Mouse (Mus musculus) hindlimb bud, embryonic 11.5 days (tissue): Measurements from ENCODE around the gene Slc12a6.
A peak's percentile ranks its signal among the peaks of the same experiment; 100 is the strongest.
"Not testable (repeated sequence)": the region's sequence is repeated elsewhere in the genome, so short reads cannot be mapped to it uniquely, and the experiment has no call there.

Experiments used
- DNase-seq: peaks from one replicate; pipeline ENCODE4 v3.0.0-alpha.2; 2012; ENCODE audit warnings: low read depth, low spot score; ENCODE audit errors: extremely low spot score

Gene Slc12a6

DNA sequence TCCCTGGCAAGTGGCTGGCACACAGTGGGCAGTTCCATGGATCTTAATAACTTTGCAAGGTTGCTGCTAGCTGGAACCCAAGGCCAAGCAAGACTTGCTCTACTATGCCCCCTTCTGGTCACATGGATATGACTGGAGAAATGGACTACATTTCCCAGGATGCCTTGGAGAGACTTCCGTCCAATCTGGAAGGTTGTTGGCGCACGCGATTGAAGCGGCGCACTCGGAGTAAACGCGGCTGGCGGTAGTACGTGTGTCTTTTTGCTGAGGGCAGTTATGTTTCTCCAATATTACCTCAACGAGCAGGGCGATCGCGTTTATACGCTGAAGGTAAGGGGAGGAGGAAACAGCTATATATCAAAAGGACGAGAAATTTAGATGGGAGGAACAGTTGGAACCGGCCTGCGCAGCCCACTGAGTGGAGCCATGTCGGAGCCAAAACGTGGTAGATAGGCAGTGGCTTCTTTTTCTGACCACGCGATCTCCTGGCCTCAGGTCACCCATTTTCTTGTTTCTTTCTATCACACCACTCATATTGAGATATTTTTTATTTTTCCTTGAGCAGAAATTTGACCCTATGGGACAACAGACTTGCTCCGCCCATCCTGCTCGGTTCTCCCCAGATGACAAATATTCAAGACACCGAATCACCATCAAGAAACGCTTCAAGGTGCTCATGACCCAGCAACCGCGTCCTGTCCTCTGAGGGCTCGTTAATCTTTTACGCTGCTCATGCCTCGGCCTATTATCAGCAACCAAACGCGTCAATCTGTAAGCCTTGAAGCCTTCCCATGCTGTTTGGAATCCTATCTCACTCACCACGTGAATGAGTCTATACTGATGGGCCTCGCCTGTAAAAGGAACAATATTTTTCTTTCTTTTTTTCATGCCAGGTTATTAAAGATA is 3.6 kb upstream of the Slc12a6 start, which contains the start of gene Nop10:
Nop10 (plus strand) TSS at position 179 of the 906 bp plus-strand sequence.
- peak; percentile 96 for DNase-seq

GRCm38 (mm10) chr2:112262779-112263295 is 2.8 kb upstream of the Slc12a6 start:
- no peak for DNase-seq

DNA sequence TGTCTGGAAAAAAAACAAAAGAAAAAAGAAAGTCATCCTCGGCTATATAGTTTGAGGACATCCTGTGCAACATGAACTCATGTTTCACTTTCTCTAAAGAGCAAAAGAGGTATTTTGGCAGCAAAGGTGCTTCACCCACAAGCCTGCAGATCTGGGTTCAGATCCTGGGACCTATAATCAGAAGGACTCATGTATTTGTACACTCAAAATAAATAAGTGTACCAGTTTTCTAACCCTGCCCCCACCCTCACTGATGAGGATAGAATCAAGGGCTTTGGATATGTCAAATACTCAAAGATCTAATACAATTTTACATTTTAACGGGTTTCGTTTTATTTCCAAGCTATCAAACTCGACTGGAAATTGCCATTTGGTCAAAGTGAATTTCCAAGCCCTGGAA is 1.3 kb upstream of the Slc12a6 start:
- no peak for DNase-seq

- DNase-seq: no peak
Measured at GRCm38 (mm10) chr2:112266242-112266592, 592 bp downstream of the Slc12a6 start, which contains the start of gene Gm21985. Gene Gm21985, plus strand, starts transcription at chr2:112266314.

GRCm38 (mm10) chr2:112266780-112267179 is 1.2 kb downstream of the Slc12a6 start:
- DNase-seq: no peak

GRCm38 (mm10) chr2:112267547-112268269 is 2.1 kb downstream of the Slc12a6 start:
- DNase-seq: no peak

- no peak for DNase-seq
Measured at GRCm38 (mm10) chr2:112270011-112270410, 4.4 kb downstream of the Slc12a6 start.

GRCm38 (mm10) chr2:112272909-112273308 is 7.3 kb downstream of the Slc12a6 start:
- DNase-seq: no peak

- no peak for DNase-seq
Measured at GRCm38 (mm10) chr2:112273474-112273873, 7.8 kb downstream of the Slc12a6 start.

- DNase-seq: no peak
Measured at GRCm38 (mm10) chr2:112276870-112277269, 11.2 kb downstream of the Slc12a6 start.

DNA sequence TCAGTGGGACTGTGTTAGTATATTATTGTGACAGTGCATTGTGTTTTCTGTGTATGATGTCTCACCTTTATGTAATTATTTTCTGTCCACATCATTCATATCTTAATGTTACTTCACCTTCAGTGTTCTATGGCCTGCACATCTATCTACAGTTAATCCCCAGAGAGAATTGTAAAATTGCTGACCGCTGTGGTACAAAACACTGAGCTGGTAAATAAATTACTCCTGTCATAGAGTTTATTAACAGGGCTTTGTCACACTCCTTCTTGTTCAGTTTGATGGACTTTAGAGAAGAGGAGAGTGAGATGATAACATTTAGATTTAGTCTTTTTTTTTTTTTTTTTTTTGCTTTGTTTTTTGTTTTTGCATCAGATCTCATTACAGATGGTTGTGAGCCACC is 17.2 kb downstream of the Slc12a6 start:
- no peak for DNase-seq

GRCm38 (mm10) chr2:112284363-112285030 is 18.9 kb downstream of the Slc12a6 start:
- no peak for DNase-seq

- DNase-seq: no peak
Measured at GRCm38 (mm10) chr2:112285031-112285390, 19.4 kb downstream of the Slc12a6 start.

GRCm38 (mm10) chr2:112286062-112286461 is 20.4 kb downstream of the Slc12a6 start:
- DNase-seq: not testable (repeated sequence)

- no peak for DNase-seq
Measured at GRCm38 (mm10) chr2:112287059-112287458, 21.4 kb downstream of the Slc12a6 start.

DNA sequence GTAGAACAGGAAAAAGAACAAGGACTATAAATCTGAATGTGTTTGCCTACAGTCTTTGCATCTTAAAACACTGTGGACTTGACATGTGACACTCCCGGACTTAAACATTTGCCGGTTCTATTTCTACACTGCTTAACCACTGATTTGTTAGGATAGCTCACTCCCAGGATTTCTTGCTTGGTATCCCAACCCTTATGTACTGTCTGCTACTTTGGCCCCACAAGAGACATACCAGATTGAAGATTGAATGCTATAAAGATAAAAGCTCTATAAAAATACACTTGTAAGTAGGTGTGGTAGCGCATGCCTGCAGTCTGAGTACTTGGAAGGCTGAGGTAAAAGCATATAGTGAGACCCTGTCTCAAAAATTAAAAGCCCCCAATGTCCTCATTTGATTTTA is 23.9 kb downstream of the Slc12a6 start:
- DNase-seq: no peak

DNA sequence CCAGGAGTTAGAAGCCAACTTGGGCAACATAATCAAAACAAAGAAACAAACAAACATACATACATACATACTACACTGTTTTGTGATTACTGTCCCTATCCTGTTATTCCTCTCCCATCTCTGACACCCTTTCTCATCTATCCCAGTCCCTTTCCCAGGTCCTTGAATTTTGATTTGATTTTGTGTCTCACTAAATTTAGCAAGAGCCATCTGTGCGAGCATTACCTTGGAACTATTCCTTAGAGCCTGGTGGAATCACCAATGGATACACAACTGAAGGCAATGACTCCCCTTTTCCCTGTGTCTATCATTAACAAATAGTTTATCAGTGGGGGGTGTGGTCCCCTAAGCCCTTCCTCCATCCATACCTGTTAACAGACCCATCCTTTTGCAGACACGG is 27.2 kb downstream of the Slc12a6 start:
- DNase-seq: no peak

DNA sequence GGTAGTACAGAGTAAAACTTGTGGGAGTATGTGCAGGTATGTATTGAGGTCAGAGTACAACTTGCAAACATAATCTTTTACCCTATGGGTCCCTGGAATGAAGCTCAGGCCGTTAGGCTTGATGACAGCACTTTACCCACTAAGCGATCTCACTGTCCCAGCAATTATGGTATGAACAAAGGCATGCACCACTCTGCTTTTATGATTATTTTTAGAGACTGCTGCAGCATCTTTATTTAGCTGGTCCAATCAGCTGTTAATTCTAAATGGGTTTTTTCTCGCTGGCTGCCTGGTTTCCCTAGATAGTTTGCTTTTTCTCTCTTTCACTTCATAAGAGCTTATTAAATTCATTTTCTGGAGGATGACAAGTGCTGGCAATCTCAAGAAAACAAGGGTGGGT is 30.6 kb downstream of the Slc12a6 start:
- DNase-seq: no peak

DNA sequence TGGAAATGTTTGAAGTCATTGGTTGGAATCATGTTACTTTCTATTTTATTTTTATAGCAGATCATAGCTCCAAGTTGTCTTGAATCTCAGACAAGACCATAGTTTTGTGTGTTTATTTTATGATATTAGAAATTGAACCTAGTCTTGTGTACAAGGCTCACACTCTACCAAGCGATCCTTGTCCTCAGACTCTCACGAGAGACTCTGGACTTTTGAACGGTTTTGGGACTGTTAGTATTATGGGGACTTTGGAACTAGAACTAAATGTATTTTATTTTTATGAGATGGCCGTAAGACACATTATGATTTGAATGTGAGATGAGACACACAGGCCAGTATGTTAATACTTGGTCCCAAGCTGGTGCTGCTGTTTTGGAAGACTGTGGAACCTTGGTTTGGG is 32.6 kb downstream of the Slc12a6 start:
- no peak for DNase-seq

- no peak for DNase-seq
Measured at GRCm38 (mm10) chr2:112308671-112309070, 43.0 kb downstream of the Slc12a6 start.

DNA sequence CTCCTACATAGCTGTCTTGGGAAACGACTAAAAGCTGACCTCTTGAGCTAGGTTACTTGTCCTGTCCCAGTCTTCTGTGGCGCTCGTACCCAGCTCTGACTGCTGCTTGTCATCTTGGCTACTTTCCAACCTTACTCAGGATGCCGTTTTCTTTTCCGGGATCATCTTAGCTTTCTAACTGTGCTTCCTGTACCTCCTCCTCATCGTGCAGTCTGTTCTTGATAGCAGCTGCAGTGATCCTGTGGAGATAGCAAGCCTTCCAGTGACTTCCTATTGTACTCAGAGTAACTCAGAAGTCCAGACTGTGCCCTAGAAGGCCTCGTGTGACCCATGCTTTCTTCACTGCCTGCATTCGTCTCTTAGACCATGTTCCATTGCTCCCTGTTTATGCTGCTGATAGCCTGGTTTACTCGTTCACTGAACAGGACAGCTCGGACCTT is 43.6 kb downstream of the Slc12a6 start:
- no peak for DNase-seq
